Mouse (Mus musculus): ENCODE results near the gene Nxn.

The Nxn gene

GRCm38 (mm10) chr11:76398798-76399586 lies at the start of gene Nxn:
TSS of gene Nxn (minus strand) at chr11:76399140.
- CTCF ChIA-PET, result no interaction called here

- CTCF ChIA-PET, result no interaction called here
These were observed 47.3 kb upstream of the Nxn start for GRCm38 (mm10) chr11:76446251-76446650.

- CTCF ChIA-PET, result no interaction called here
These were observed 46.5 kb upstream of the Nxn start for GRCm38 (mm10) chr11:76445459-76445858.

- CTCF ChIA-PET, result no interaction called here
These were observed 40.7 kb upstream of the Nxn start for GRCm38 (mm10) chr11:76439666-76440065.

GRCm38 (mm10) chr11:76436864-76437437 lies 38.0 kb upstream of the Nxn start:
- CTCF ChIA-PET, result no interaction called here

GRCm38 (mm10) chr11:76436009-76436408 lies 37.1 kb upstream of the Nxn start:
- CTCF ChIA-PET, result no interaction called here

GRCm38 (mm10) chr11:76429966-76430631 lies 31.2 kb upstream of the Nxn start:
- CTCF ChIA-PET, result interaction anchor here (0.9 kb wide), 1 partner anchor 99 kb away, joined by 3 read pairs; no protein-coding TSS in a partner anchor

GRCm38 (mm10) chr11:76429556-76429955 lies 30.6 kb upstream of the Nxn start:
- CTCF ChIA-PET, result no interaction called here

- CTCF ChIA-PET, result no interaction called here
These were observed 30.1 kb upstream of the Nxn start for GRCm38 (mm10) chr11:76429046-76429445.

- CTCF ChIA-PET, result no interaction called here
These were observed 28.8 kb upstream of the Nxn start for GRCm38 (mm10) chr11:76427781-76428180.

GRCm38 (mm10) chr11:76425749-76426148 lies 26.8 kb upstream of the Nxn start:
- CTCF ChIA-PET, result no interaction called here

- CTCF ChIA-PET, result no interaction called here
These were observed 22.0 kb upstream of the Nxn start for GRCm38 (mm10) chr11:76420896-76421295.

- CTCF ChIA-PET, result interaction anchor here (0.6 kb wide), 1 partner anchor 75 kb away, joined by 3 read pairs; no protein-coding TSS in a partner anchor
These were observed 20.2 kb upstream of the Nxn start for GRCm38 (mm10) chr11:76419179-76419578.

- CTCF ChIA-PET, result no interaction called here
These were observed 19.5 kb upstream of the Nxn start for GRCm38 (mm10) chr11:76418423-76418822.

GRCm38 (mm10) chr11:76415985-76416384 lies 17.0 kb upstream of the Nxn start:
- CTCF ChIA-PET, result no interaction called here

GRCm38 (mm10) chr11:76415001-76415400 lies 16.1 kb upstream of the Nxn start:
- CTCF ChIA-PET, result interaction anchor here (0.6 to 0.9 kb wide), 2 partner anchors 18 to 73 kb away, joined by 3 to 16 read pairs; no protein-coding TSS in a partner anchor

- CTCF ChIA-PET, result interaction anchor here (0.5 to 1.1 kb wide), 2 partner anchors 15 to 40 kb away, joined by 3 to 10 read pairs; no protein-coding TSS in a partner anchor
These were observed 14.3 kb upstream of the Nxn start for GRCm38 (mm10) chr11:76413202-76413601.

GRCm38 (mm10) chr11:76410826-76411225 lies 11.9 kb upstream of the Nxn start:
- CTCF ChIA-PET, result interaction anchor here (0.6 to 1.0 kb wide), 4 partner anchors 9 to 496 kb away, joined by 3 to 10 read pairs (median 4); no protein-coding TSS in a partner anchor

- CTCF ChIA-PET, result interaction anchor here (0.7 to 1.1 kb wide), 2 partner anchors 9 to 149 kb away, joined by 3 read pairs; no protein-coding TSS in a partner anchor
These were observed 8.0 kb upstream of the Nxn start, which contains the start of gene Timm22 for GRCm38 (mm10) chr11:76406702-76407583. TSS of gene Timm22 (plus strand) at chr11:76406952.

- CTCF ChIA-PET, result interaction anchor here (0.6 to 1.4 kb wide), 6 partner anchors 8 to 152 kb away, joined by 3 to 8 read pairs (median 3); no protein-coding TSS in a partner anchor
These were observed 6.8 kb upstream of the Nxn start for GRCm38 (mm10) chr11:76405626-76406264.

- CTCF ChIA-PET, result interaction anchor here (1.4 kb wide), 1 partner anchor 152 kb away, joined by 8 read pairs; no protein-coding TSS in a partner anchor
These were observed 6.2 kb upstream of the Nxn start for GRCm38 (mm10) chr11:76405113-76405512.
